Mouse (Mus musculus): ENCODE data around the gene Fan1. TPM values are rescaled to one million over a fixed set of nuclear protein-coding genes. Genes with fewer than 3 reads are reported as not detected.

The Fan1 gene
- polyA plus RNA-seq, 1 experiment from 2014 or later: 2.9 TPM

DNA sequence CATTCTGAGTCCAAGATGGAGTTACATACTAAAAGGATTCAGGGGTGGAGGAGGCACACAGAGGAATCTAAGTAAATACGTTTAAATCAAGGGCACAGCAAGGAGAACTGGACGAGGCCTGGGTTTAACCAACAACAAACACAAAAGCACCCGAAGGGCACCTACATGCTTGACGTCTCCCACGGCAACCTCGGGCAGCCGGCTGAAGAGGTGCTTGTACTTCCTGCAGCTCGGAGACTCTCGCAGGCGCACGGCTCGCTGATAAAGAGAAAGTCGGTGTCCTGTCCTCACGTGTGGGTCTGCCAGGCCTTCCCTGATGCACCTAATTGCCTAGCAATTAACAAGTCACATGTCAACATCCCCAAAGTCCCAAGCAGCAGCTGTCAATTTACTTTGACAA, 19.7 kb downstream of the Fan1 start:
- H3K36me3 ChIP-seq (ENCODE audit: control insufficient read depth, insufficient read depth, low read length): peaks cover 15% of the 10 kb centered on the region; the same call in 1 of the 2 replicates
- TF ChIP-seq CTCF (IDR thresholded peaks at IDR 0.05; ENCODE audit: low read depth): no peak
- DNase-seq (ENCODE audit: low spot score) (no peak), ATAC-seq (ENCODE audit: low FRiP score, low TSS enrichment) (no peak)
- no peaks in the 10 kb centered on the region for H3K9me3 ChIP-seq (ENCODE audit: control insufficient read depth, low read length)
- WGBS: 66% methylated on average over 14 of the region's 14 CpGs
- no peak overlapping the region for H3K4me2 ChIP-seq (replicated peaks; ENCODE audit: low read depth)
- H3K4me3 ChIP-seq (ENCODE audit: low read depth, low read length): no peak overlapping the region
- H3K27me3 ChIP-seq (ENCODE audit: control insufficient read depth, insufficient read depth, low read length): no peaks in the 10 kb centered on the region
- no peak overlapping the region for H3K27ac ChIP-seq (replicated peaks)
- H3K9ac ChIP-seq (ENCODE audit: low read length): no peak overlapping the region
- H3K4me1 ChIP-seq (replicated peaks; ENCODE audit: control insufficient read depth, insufficient read depth): no peaks in the 10 kb centered on the region

DNA sequence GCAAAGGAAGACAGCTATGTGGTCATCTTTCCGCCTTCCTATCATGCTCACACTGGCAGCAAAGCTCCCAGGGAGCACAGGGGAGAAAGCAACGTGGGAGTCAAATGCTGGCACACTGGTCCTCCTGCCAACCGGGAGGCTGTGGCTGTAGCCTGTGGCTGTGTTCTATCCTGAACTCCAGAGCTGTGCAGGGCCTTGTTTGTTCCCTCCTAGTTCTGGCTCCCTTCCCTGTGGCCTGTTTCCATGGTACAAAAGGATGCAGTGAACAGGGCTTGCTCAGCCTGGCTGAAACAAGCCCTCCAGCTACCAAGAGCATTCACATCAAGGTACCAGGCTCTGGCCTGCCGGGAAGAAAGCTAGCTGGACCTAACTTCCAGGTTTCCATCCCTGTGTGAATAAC, 22.8 kb downstream of the Fan1 start:
- DNase-seq (ENCODE audit: low spot score): no peak
- ATAC-seq (ENCODE audit: low FRiP score, low TSS enrichment): no peak

DNA sequence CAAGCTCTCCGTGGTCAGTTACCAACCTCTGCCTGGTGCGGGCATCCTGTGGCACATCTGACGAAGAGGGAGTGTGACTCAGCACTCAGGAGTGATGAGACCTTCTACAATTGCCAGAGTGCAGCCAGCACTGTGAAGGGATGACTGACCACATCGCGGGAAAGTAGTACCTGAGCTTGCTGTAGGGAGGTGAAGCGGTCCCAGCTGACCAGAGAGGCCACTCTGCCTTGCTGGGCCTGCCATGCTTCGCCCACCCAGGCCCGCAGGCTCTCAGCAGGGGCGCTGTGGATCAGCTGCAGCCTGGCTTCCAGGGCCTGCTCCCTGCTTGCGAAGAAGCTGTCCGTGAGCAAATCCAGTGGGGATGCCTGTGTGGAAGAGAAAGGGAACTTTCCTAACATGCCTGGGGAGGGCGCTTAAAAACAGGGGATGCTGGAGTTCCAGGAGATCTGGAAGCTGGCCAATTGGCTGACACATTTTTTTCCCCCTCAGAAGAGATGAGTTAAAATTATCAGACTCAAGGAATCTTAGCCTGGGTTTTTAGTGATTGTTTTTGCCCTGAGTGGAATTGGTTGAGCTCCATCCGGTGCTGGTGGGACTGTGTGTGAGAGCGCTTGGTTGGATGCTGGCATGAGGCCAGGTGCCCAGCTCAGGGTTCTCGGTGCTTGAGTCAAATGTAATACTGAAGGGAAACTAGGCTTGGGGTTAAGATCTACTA, 24.6 kb downstream of the Fan1 start:
- TF ChIP-seq EP300 (optimal IDR thresholded peaks at IDR 0.05) (no peak), CTCF (IDR thresholded peaks at IDR 0.05; ENCODE audit: low read depth) (peak; percentile 17)
- no peak for DNase-seq (ENCODE audit: low spot score)

More for the DNA sequence above, 22.8 kb downstream of the Fan1 start:
- Histone ChIP-seq H3K4me1 (replicated peaks; ENCODE audit: control insufficient read depth, insufficient read depth) (no peaks in the 10 kb centered on the region), H3K9ac (ENCODE audit: low read length) (no peak overlapping the region), H3K4me2 (replicated peaks; ENCODE audit: low read depth) (no peak overlapping the region), H3K4me3 (ENCODE audit: low read depth, low read length) (no peak overlapping the region), H3K9me3 (ENCODE audit: control insufficient read depth, low read length) (no peaks in the 10 kb centered on the region), H3K27ac (replicated peaks) (no peak overlapping the region), H3K36me3 (ENCODE audit: control insufficient read depth, insufficient read depth, low read length) (peaks cover 14% of the 10 kb centered on the region; the same call in 1 of the 2 replicates), H3K27me3 (ENCODE audit: control insufficient read depth, insufficient read depth, low read length) (no peaks in the 10 kb centered on the region)
- TF ChIP-seq CTCF (IDR thresholded peaks at IDR 0.05; ENCODE audit: low read depth) (no peak), EP300 (optimal IDR thresholded peaks at IDR 0.05) (no peak)
- 73% methylated on average over 4 of the region's 4 CpGs for WGBS

DNA sequence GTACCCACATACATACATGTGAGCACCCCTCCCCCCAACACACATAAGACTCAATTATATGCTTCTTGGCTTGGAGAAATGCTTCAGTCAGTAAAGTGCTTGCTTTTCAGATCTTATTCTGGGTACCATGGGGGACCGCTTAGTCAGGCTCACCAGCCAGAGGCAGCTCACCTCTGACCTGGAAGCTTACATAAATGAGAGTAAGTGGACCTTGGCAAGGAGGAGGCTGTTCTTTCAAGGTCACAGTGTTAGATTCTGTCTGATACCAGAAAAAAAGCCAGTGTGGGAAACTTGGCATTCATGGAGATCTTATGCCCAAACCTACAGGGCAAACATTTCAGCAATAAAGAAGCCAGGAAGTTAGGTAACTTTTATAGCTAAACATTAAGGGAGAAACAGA, 26.1 kb downstream of the Fan1 start:
- 91% methylated on average over 1 of the region's 1 CpGs for WGBS
- H3K36me3 ChIP-seq (ENCODE audit: control insufficient read depth, insufficient read depth, low read length): peaks cover 8% of the 10 kb centered on the region; the same call in 1 of the 2 replicates
- no peaks in the 10 kb centered on the region for H3K9me3 ChIP-seq (ENCODE audit: control insufficient read depth, low read length)
- no peak overlapping the region for H3K9ac ChIP-seq (ENCODE audit: low read length)
- no peaks in the 10 kb centered on the region for H3K27me3 ChIP-seq (ENCODE audit: control insufficient read depth, insufficient read depth, low read length)
- H3K27ac ChIP-seq (replicated peaks): no peak overlapping the region
- no peak for DNase-seq (ENCODE audit: low spot score)
- H3K4me3 ChIP-seq (ENCODE audit: low read depth, low read length): no peak overlapping the region
- ATAC-seq (ENCODE audit: low FRiP score, low TSS enrichment): no peak
- no peak for TF ChIP-seq EP300 (optimal IDR thresholded peaks at IDR 0.05)
- no peak for TF ChIP-seq CTCF (IDR thresholded peaks at IDR 0.05; ENCODE audit: low read depth)
- no peaks in the 10 kb centered on the region for H3K4me1 ChIP-seq (replicated peaks; ENCODE audit: control insufficient read depth, insufficient read depth)
- H3K4me2 ChIP-seq (replicated peaks; ENCODE audit: low read depth): no peak overlapping the region

More for the DNA sequence above, 24.6 kb downstream of the Fan1 start:
- no peaks in the 10 kb centered on the region for H3K9me3 ChIP-seq (ENCODE audit: control insufficient read depth, low read length)
- no peak overlapping the region for H3K4me3 ChIP-seq (ENCODE audit: low read depth, low read length)
- no peak overlapping the region for H3K27ac ChIP-seq (replicated peaks)
- H3K36me3 ChIP-seq (ENCODE audit: control insufficient read depth, insufficient read depth, low read length): peaks cover 14% of the 10 kb centered on the region; the same call in 1 of the 2 replicates
- 88% methylated on average over 15 of the region's 15 CpGs for WGBS
- H3K4me2 ChIP-seq (replicated peaks; ENCODE audit: low read depth): no peak overlapping the region
- no peak overlapping the region for H3K9ac ChIP-seq (ENCODE audit: low read length)
- no peak for ATAC-seq (ENCODE audit: low FRiP score, low TSS enrichment)
- no peaks in the 10 kb centered on the region for H3K27me3 ChIP-seq (ENCODE audit: control insufficient read depth, insufficient read depth, low read length)
- H3K4me1 ChIP-seq (replicated peaks; ENCODE audit: control insufficient read depth, insufficient read depth): no peaks in the 10 kb centered on the region

DNA sequence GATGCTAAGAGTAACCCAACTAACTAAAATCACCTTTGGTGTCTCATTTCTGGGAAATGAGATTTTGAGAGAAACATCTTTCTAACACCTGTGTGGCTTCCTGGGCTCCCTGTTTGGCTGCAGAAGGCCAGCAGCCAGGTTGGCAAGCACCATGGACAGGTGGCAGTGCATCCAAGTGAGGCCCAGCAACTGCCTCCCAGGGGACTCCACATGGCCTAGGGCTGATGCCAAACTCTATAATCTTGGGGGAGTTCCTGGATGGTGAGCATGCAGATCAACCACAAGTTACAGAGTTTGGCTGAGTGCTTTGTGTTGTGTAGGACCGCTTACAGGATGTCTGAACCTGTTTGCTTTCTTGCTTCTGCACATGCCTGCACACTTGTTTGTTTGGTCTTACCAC, 41.2 kb downstream of the Fan1 start:
- 93% methylated on average over 1 of the region's 1 CpGs for WGBS
- ATAC-seq (ENCODE audit: low FRiP score, low TSS enrichment) (no peak), DNase-seq (ENCODE audit: low spot score) (no peak)
- no peak overlapping the region for H3K9ac ChIP-seq (ENCODE audit: low read length)
- no peak overlapping the region for H3K4me3 ChIP-seq (ENCODE audit: low read depth, low read length)
- peaks cover 15% of the 10 kb centered on the region for H3K36me3 ChIP-seq (ENCODE audit: control insufficient read depth, insufficient read depth, low read length)
- TF ChIP-seq CTCF (IDR thresholded peaks at IDR 0.05; ENCODE audit: low read depth): no peak
- no peak for TF ChIP-seq EP300 (optimal IDR thresholded peaks at IDR 0.05)
- no peaks in the 10 kb centered on the region for H3K4me1 ChIP-seq (replicated peaks; ENCODE audit: control insufficient read depth, insufficient read depth)
- no peak overlapping the region for H3K27ac ChIP-seq (replicated peaks)
- no peaks in the 10 kb centered on the region for H3K9me3 ChIP-seq (ENCODE audit: control insufficient read depth, low read length)
- H3K4me2 ChIP-seq (replicated peaks; ENCODE audit: low read depth): no peak overlapping the region
- H3K27me3 ChIP-seq (ENCODE audit: control insufficient read depth, insufficient read depth, low read length): no peaks in the 10 kb centered on the region

DNA sequence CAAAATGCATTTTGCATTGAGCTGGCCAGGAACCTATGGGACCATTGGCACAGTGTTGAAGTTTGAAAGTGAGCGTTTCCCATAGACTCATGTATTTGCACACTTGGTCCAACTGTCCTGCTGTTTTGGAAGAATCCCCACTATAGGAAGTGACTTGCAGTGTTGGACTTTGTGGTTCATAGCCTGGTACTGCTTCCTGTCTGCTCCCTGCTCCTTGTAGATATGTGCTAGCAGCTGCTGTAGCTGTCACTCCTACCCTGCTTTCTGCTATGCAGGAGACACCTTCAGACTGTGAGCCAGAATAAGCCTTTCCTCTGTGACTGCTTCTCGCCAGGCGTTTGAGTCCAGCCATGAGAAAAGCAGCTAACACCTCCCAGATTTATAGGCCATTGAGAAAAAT, 42.6 kb downstream of the Fan1 start:
- no peaks in the 10 kb centered on the region for H3K4me1 ChIP-seq (replicated peaks; ENCODE audit: control insufficient read depth, insufficient read depth)
- ATAC-seq (ENCODE audit: low FRiP score, low TSS enrichment) (no peak), DNase-seq (ENCODE audit: low spot score) (no peak)
- 86% methylated on average over 3 of the region's 3 CpGs for WGBS
- H3K36me3 ChIP-seq (ENCODE audit: control insufficient read depth, insufficient read depth, low read length): peaks cover 2% of the 10 kb centered on the region; the same call in 1 of the 2 replicates
- H3K9me3 ChIP-seq (ENCODE audit: control insufficient read depth, low read length): no peaks in the 10 kb centered on the region
- no peak overlapping the region for H3K9ac ChIP-seq (ENCODE audit: low read length)
- H3K4me2 ChIP-seq (replicated peaks; ENCODE audit: low read depth): no peak overlapping the region
- TF ChIP-seq CTCF (IDR thresholded peaks at IDR 0.05; ENCODE audit: low read depth): no peak
- no peak for TF ChIP-seq EP300 (optimal IDR thresholded peaks at IDR 0.05)
- no peak overlapping the region for H3K27ac ChIP-seq (replicated peaks)
- no peak overlapping the region for H3K4me3 ChIP-seq (ENCODE audit: low read depth, low read length)
- no peaks in the 10 kb centered on the region for H3K27me3 ChIP-seq (ENCODE audit: control insufficient read depth, insufficient read depth, low read length)
